Mouse (Mus musculus) T-helper 2 cell (primary cell): Measurements from ENCODE around the gene Olfr355.

Experiments
- in situ Hi-C: fragments of 300-600 bp; cut with MboI, MseI; formaldehyde crosslinking; loops from one replicate; pipeline ENCODE4 v1.15.1; 2025; ENCODE audit warnings: high pct_unique_total_duplicates

Gene Olfr355

GRCm38 (mm10) chr2:36928797-36929196 lies at the start of gene Olfr355:
Gene Olfr355 (minus strand): TSS chr2:36928897.
- in situ Hi-C loops: no loop called here

- in situ Hi-C loops: no loop called here
Observed at GRCm38 (mm10) chr2:36936821-36937220, 8.1 kb upstream of the Olfr355 start, which contains the start of gene Olfr356. Gene Olfr356 (plus strand): TSS chr2:36937121.

DNA sequence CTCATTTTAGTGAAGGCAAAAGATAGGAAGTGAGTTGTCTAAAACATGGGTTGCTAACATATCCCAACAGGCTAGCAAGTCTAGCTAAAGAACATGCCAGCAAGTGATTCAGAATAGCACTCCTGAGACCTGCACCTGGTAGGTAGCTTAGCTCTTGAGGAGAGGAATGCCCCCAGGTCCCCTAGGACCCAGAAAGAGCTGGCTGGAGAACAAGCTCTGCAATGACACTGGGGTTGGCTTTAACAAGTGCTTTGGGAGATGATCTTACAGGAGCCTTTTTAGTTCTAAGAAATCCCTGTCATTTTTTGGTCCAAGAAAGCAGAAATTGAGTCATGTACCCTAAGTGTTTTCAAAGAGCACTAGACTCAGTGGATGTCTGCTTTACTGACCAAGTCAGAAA lies 23.3 kb downstream of the Olfr355 start, which contains the start of gene Olfr354:
Gene Olfr354 (plus strand): TSS at position 301 of the 400 bp plus-strand sequence.
- in situ Hi-C loops: no loop called here

DNA sequence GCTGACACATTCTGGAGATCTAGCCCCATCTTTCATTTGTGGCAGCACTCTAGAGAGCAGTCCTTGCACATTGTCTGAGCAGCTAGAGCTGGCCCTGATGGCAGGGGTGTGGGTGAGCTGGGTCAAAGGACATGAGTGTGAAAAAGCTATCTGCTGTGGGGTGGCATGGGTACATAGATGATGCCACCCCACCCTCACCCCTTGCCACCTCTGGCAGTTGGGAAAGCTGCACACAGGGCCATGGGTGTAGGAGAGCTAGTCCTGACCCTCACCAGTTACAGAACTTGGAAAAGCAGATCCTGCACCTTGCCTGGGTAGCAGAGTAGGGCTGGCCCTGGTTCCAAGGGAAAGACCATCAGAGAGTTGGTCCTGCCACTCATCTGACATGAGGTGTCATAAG lies 31.6 kb downstream of the Olfr355 start:
- in situ Hi-C loops: no loop called here

DNA sequence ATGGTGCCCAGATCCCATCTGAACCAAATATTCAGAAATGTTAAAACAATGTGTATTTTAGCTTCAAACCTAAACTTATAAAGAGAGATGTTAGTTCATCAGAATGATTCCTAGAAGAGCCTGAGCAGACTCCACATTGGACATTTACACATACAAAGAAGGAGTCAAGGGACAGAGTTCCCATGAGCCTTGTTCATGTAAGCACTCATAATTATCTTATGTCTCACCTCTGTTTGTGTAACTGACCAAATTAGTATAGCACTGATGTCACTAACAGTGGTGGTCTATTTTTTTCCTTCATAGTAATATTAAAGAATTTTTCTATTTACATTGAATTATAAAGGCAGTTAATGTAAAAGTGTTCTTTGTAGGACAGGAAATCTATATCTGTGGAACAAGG lies 35.9 kb downstream of the Olfr355 start, which contains the start of gene Olfr353:
Gene Olfr353 (minus strand): TSS at position 101 of the 400 bp plus-strand sequence.
- in situ Hi-C loops: no loop called here
